Mouse (Mus musculus) duodenum, adult 2 months (tissue): ENCODE data around the gene Oat. TPM values are rescaled to one million over a fixed set of nuclear protein-coding genes. Genes with fewer than 3 reads are reported as not detected.

ENCODE experiments used
- polyA plus RNA-seq: library from polyadenylated mRNA; depleted of rRNA; stranded (reverse); fragments of >200 nt; gene quantifications from 2 replicates; pipeline ENCODE4 v1.2.3, GENCODE M21; 2012; ENCODE audit warnings: low replicate concordance; rRNA removed

Gene Oat
- polyA plus RNA-seq: 196 and 244 TPM in 2 replicates

GRCm38 (mm10) chr7:132576116-132576650 lies at the start of gene Oat:
TSS of gene Oat (minus strand) at chr7:132576398.

DNA sequence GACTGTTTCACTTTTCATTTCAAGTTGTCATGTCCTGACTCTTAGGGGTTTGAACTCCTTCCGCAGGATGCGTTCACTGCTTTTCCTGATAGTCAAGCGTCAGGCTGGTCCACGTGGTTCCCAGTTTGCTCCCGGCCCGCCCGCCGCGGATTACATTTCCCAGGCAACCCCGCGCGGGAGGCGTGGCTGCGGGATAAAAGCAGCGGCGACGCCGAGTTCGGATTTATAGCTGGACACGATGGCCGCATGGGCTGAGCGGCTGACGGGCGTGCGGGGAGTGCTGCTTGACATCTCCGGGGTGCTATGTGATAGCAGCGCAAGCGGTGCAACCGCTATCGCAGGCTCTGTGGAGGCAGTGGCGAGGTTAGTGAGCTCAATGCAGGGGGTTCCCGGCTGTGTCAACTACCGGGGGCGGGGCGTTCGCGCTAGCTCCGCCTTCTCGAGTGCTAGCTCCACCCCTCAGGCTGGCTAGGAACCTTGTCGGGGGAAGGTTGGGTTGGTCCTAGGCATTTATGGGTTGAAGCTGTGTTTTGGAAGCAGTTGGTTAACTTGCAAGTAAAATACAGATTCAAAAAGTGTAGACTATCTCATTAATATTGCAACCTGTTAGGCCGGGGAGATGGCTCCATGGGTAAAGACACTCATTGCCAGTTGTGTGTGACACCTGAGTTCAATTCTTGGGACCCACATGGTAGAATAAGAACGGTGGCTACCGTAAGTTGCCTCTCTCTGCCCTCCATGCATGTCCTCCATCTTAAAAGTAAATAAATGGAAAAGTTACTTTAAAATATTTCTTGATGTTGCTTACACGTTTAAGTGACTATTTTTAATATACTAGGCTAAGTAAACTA lies 34.5 kb upstream of the Oat start, which contains the start of gene Lhpp:
TSS of gene Lhpp (plus strand) at position 171 of the 851 bp plus-strand sequence.

DNA sequence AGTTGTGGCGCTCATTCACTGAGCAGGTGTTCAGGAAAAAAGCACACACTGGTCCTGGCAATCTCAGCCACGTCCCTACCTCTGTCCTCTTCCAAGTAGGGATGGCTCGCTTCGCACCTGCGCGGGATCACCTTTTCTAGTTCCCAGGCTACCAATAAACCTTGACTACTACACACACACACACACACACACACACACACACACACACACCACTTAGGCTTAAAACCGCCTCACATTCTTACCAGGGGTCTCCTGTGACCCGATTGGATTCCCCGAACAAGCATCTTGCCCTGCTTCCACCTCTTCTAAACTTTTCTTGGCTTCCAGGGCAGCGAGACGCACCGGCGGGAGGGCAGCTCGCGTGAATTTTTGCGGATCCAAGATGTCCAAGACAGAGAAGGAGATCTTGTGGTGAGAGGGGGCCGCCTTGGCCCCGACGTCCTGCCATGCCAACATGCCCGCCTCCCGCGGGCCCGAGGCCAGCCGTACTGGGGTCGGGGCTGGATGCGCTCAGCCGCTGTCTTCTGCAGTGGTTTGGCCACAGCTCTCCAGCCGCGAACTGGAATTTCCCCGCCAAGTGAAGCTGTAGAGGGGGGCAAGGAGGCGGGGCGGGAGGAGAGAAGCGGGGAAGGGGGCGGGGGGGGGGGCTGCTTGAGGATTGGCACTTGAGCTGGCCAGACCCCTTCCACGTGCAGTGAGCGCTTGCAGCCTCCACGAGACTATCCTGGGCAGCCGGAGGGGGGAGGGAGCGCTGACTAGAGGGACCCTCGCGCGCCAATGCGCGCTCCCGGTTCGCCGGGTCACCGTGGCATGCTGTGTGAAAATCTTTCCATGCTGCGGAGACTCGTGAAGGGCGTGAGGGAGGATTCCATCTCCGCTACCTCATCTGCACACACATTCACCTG lies 23.1 kb upstream of the Oat start, which contains the start of gene Nkx1-2:
TSS of gene Nkx1-2 (minus strand) at position 567 of the 905 bp plus-strand sequence.

Other genes starting within 250 kb of the Oat start
- 0.09 and 0.52 TPM in 2 replicates for gene Nkx1-2, start 23.2 kb upstream of the Oat start, polyA plus RNA-seq
- 17.6 and 38.0 TPM in 2 replicates for gene Lhpp, start 34.2 kb upstream of the Oat start, polyA plus RNA-seq
- gene Fam53b, start 237.5 kb upstream of the Oat start, polyA plus RNA-seq: 45.3 and 56.3 TPM in 2 replicates